Mouse (Mus musculus) cerebellum, adult 18-20 months (tissue): Measurements from ENCODE around the gene Mmaa.

Experiments used
- DNase-seq, 2 experiments: peaks; one replicate each; pipeline ENCODE4 v3.0.0; 2021

Gene Mmaa

GRCm38 (mm10) chr8:79286424-79286823, 8.3 kb downstream of the Mmaa start:
- DNase-seq, result no peak

DNA sequence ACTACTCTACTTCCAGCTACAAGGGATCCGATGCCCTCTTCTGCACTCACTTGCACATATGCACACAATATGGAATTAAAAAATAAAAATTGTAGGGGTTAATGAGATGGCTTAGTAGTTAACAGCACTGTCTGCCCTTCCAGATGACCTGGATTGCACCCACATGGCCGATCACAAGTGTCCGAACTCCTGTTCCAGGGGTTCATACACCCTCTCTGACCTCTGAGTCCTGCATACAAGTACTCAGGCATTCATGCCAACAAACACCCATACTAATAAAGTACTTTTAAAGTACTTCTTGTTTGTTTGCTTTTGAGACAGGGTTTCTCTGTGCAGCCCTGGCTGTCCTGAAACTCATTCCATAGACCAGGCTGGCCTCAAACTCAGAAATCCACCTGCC, 10.1 kb downstream of the Mmaa start:
- no peak for DNase-seq

- no peak for DNase-seq
These were observed 13.3 kb downstream of the Mmaa start for GRCm38 (mm10) chr8:79281376-79281890.

- no peak for DNase-seq
These were observed 17.4 kb downstream of the Mmaa start for GRCm38 (mm10) chr8:79277264-79277870.

GRCm38 (mm10) chr8:79274940-79275339, 19.8 kb downstream of the Mmaa start:
- DNase-seq, result no peak

- no peak for DNase-seq
These were observed 21.0 kb downstream of the Mmaa start for GRCm38 (mm10) chr8:79273776-79274175.

DNA sequence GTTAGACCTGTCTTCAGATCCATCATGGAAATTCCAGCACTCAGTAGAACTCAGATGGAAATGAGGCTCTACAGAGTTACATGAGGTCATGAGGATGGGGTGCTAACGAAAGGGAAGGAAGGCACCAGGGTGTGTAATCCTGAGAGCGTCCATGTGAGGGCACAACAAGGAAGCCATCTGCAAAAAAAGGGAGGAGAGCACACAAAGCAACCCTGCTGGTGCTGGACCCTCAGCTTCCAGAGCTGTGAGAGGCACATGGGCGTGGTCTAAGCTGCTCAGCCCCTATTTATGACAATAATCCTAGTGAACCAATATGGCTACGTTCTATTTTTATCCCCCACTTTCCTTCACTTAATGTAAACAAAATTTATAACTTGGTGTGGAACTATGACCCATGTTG, 22.1 kb downstream of the Mmaa start:
- no peak for DNase-seq

DNA sequence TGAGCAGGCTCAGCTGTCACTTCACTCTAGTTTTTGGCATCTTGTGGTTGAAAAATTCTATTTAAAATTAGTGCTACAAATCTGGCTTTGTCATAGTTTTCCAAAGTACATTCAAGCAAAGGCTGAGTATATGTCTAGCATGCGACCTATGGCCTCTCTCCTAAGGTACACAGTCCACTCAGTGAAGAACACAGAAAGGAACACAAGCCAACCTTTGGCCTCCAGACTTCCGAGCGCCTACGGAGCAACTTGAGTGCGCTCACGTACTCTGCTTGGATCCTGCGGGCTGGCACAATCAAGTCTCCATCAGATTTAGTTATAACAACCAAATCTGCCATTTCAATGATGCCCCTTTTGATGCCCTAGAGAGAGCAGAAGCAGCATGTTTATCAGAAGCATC, 25.8 kb downstream of the Mmaa start:
- DNase-seq, result no peak

- DNase-seq, result no peak
These were observed 32.8 kb downstream of the Mmaa start for GRCm38 (mm10) chr8:79261920-79262319.

DNA sequence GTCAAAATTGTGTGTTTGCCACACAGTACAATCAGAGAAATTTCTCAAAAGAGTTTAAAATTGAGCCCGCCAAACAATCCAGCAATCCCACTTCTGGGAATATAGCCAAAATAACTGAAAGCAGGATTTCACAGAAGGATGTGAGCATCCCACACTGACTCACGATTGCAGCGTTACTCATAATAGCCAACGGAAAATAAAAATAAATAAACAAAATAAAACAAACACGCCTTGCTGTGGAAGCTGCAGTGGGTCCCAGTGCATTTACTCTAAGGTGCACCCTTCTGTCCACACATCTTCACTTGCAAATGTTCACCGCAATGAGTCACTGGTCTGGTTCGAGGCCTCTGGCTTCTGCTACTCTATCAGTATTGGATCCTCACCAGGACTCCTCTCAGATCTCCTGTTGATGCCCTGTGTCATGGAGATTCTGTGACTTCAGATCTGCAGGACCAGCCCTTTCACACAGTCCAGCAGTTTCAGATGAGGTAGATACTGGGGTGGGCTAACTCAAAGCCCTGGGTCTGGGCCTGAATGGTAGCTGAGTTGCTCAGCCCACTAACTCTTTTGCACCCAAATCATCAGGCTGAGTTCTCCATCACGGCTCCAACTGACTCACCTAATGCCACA, 38.5 kb downstream of the Mmaa start:
- no peak for DNase-seq

GRCm38 (mm10) chr8:79253742-79254141, 41.0 kb downstream of the Mmaa start:
- DNase-seq, result no peak

DNA sequence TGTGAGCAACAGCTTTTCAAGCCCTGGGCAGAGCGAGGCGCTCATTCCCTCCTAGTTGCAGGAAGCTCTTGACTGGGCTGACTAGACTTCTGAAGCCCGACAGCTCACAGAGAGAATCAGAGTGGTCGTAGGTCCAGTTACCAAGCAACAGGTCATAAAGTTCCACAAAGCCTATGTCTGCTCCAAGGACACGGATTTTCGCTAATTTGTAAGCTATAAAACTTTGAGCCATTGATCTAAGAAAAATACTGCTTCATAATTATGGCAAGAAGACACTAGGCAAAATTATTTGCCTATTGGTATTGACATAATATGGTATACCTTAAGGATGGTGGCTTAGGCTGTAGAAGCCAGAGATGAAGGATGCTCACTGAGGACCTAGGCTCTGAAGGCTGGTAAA, 46.3 kb downstream of the Mmaa start, which contains the start of gene 1700011L22Rik:
1700011L22Rik (minus strand) TSS at position 101 of the 400 bp plus-strand sequence.
- no peak for DNase-seq

DNA sequence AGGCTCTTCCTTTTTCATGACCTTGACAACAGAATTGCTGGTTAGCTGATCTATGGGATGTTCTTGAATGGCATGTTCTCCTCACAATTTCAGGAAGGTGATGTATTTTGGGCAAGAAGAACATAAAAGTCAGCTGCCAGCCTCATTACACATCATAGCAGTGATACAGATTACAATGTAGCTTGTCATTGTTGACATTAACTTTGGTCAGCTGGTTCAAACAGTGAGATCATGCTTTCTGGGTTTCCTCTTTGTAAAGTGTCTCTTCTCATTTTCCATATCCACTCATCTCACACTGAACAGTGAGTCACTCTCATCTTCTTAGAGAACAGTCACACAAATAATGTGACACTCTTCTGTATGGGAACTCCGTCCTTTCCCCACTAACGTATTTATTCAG, 51.3 kb downstream of the Mmaa start:
- DNase-seq, result no peak

DNA sequence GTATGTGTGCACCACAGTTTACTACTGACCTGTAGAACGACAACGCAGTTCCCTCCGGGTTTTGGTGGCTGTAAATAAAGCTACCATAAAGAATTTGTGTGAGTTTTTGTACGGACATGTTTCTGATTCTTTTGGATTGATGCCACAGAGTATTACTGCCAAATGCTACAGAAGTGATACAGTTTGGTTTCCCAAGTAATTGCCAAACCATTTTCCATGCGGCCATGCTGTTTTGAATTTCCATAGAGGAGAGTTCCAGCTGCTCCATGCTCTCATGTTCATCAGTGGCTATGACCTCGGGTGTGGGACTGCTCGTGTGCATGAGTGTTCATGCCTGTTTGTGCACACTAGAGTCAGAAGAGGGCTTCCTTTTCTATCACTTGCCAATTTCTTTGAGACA, 54.7 kb downstream of the Mmaa start:
- no peak for DNase-seq

- no peak for DNase-seq
These were observed 55.4 kb downstream of the Mmaa start for GRCm38 (mm10) chr8:79239320-79239719.

DNA sequence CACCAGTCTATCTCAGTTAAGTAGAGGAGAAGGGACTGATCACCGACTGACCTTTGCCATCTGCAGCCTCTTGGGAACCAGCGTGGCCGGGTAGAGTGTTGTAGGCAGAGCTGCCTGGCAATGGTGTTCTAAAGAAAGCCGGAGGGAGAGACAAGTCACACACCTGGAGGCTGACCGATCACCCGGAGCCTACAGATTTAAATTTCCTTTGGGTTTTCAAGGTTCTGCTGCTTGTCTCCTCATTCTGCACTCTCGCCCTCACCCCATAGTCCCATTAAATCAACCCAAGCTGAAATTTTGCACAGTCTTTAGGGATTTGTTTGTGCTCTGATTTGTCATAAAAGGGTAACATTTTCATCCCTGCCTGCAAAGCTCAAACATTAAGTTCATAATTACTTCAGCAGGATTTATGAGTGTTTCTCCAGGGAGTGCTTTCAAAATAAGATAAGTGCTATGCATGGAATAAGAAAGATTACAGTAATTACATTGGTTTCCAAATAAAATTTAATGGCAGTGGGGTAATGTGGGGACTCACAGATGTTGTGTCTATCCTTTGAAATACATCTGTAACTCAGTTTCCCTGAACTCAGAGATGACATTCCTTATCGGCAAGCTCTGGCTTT, 65.4 kb downstream of the Mmaa start:
- DNase-seq, result no peak

GRCm38 (mm10) chr8:79227916-79228315, 66.8 kb downstream of the Mmaa start:
- DNase-seq, result no peak

- no peak for DNase-seq
These were observed 67.5 kb downstream of the Mmaa start for GRCm38 (mm10) chr8:79227194-79227593.

DNA sequence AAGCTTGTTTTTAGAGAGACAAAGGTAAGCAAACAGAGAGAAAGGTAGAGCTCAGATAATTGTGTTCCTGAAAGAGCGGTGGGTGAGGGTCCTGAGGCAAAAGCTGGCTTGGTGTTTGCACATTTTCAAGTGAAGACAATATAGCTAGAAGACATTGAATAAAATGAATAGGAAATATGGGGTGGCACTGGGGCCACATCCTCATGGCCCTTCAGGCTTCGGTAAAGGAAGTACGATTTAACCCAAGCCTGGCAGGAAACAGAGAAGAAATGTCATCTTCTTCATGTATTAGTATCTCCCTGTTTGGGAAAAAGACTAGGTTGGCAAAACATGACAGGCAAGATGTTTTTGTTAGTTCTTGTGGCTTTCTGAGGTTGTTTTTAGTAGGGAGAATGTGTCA, 68.7 kb downstream of the Mmaa start:
- DNase-seq, result no peak

- DNase-seq, result no peak
These were observed 69.2 kb downstream of the Mmaa start for GRCm38 (mm10) chr8:79225586-79225985.

- DNase-seq, result no peak
These were observed 70.4 kb downstream of the Mmaa start for GRCm38 (mm10) chr8:79224363-79224762.

DNA sequence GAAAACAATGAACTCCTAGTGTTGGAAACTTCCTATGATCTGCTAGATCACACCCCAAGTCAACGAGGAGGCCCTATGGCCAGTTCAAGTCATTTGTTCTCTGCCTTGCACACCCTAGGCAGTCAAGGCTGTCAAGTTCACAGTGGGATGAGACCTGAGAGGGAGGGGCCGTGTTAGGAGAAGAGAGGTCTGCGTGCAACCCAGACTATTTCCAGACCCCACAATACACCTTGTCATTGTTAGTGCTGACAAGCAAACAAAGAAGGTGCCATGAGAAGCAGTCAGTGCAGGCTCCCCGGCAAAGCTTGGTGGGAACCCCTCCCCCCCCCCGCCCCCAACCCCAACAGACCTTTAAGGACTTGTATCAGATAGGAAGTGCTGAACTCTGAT, 72.0 kb downstream of the Mmaa start:
- no peak for DNase-seq

GRCm38 (mm10) chr8:79222106-79222751, 72.5 kb downstream of the Mmaa start:
- peak; percentile 64 to 69 for DNase-seq
